Mouse (Mus musculus) lung, embryonic 15.5 days (tissue): ENCODE data around the gene Rpl22l1. TPM values are rescaled to one million over a fixed set of nuclear protein-coding genes. Genes with fewer than 3 reads are reported as not detected.
"Not testable (repeated sequence)": the region's sequence is repeated elsewhere in the genome, so short reads cannot be mapped to it uniquely, and the experiment has no call there.

Experiments used
- ATAC-seq: fragments of 200-750 bp; cut with Nextera tagmentation; 2 replicates; pipeline ENCODE4 v1.8.0; 2017; ENCODE audit warnings: moderate number of reproducible peaks, borderline replicate concordance; ENCODE audit not compliant: low FRiP score, low TSS enrichment; ENCODE audit errors: extremely low read depth
- H3K27ac ChIP-seq: fragments of 300-500 bp; sonication (generic); 2 replicates; pipeline ENCODE4 v1.5.1; 2015; ENCODE audit warnings: moderate library complexity, mild to moderate bottlenecking, inconsistent platforms
- H3K27me3 ChIP-seq: fragments of 300-500 bp; sonication (generic); 2 replicates; pipeline ENCODE4 v1.6.1; 2015; ENCODE audit warnings: inconsistent platforms
- H3K36me3 ChIP-seq: fragments of 300-500 bp; sonication (generic); 2 replicates; pipeline ENCODE4 v1.6.1; 2015; ENCODE audit warnings: inconsistent platforms
- H3K4me1 ChIP-seq: fragments of 300-500 bp; sonication (generic); 2 replicates; pipeline ENCODE4 v1.6.1; 2015; ENCODE audit warnings: inconsistent platforms
- H3K4me2 ChIP-seq: fragments of 300-500 bp; sonication (generic); 2 replicates; pipeline ENCODE4 v1.6.1; 2015; ENCODE audit warnings: inconsistent platforms, mild to moderate bottlenecking, moderate library complexity
- H3K4me3 ChIP-seq: fragments of 300-500 bp; sonication (generic); 2 replicates; pipeline ENCODE4 v1.5.1; 2015; ENCODE audit warnings: mild to moderate bottlenecking, inconsistent platforms
- H3K9ac ChIP-seq: fragments of 300-500 bp; sonication (generic); 2 replicates; pipeline ENCODE4 v1.6.1; 2015; ENCODE audit warnings: inconsistent platforms
- H3K9me3 ChIP-seq: fragments of 300-500 bp; sonication (generic); 2 replicates; pipeline ENCODE4 v1.6.1; 2016; ENCODE audit warnings: inconsistent platforms
- WGBS: fragments of 180-500 bp; shearing (Covaris S2); methylation state at CpG from one replicate; pipeline ENCODE4 v1.1.7; 2015; 5-methylcytosine and 5-hydroxymethylcytosine counted together
- polyA plus RNA-seq: library from polyadenylated mRNA; unstranded; fragments of >200 nt; fragmentation: Nextera tagmentation; extraction: Ambion mirVana; gene quantifications from 2 replicates; pipeline ENCODE4 v1.2.1, GENCODE M21; 2015

The Rpl22l1 gene
- polyA plus RNA-seq, 1 experiment from 2014 or later, result 351 TPM

GRCm38 (mm10) chr3:28843231-28843630, 38.0 kb downstream of the Rpl22l1 start:
- WGBS, result 51% methylated on average over 8 of the region's 8 CpGs
- Histone ChIP-seq H3K4me3 (no peak overlapping the region), H3K4me1 (no peaks in the 10 kb centered on the region), H3K36me3 (no peaks in the 10 kb centered on the region), H3K9ac (no peak overlapping the region), H3K27ac (no peak overlapping the region), H3K4me2 (no peak overlapping the region), H3K27me3 (no peaks in the 10 kb centered on the region), H3K9me3 (no peaks in the 10 kb centered on the region)
- ATAC-seq, result no peak

DNA sequence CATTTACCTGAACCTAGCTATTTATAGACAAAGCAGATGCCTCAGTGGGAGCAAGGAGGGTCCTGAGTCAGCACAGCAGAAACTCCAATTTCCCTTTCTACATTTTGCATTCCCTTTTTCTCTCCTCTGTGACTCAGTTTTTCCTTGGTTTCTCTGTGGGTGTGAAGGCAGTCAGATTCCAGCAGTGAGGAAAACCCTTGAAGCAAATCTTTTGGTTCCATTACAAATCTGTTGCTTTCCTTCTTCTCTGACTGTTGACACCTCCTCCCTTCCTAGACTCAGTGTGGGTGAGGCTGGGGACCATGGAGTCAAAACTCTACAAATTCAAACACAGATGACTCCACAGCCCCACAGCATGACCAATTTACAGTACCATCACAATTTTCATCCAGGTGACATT, 41.9 kb downstream of the Rpl22l1 start:
- Histone ChIP-seq H3K4me3 (no peak overlapping the region), H3K9me3 (no peaks in the 10 kb centered on the region), H3K4me1 (no peaks in the 10 kb centered on the region), H3K27ac (no peak overlapping the region), H3K9ac (no peak overlapping the region), H3K27me3 (no peaks in the 10 kb centered on the region), H3K4me2 (no peak overlapping the region), H3K36me3 (no peaks in the 10 kb centered on the region)
- ATAC-seq, result no peak

- H3K9me3 ChIP-seq, H3K27ac ChIP-seq, ATAC-seq, H3K4me3 ChIP-seq, H3K4me2 ChIP-seq, H3K36me3 ChIP-seq, H3K9ac ChIP-seq, H3K27me3 ChIP-seq, H3K4me1 ChIP-seq: not testable (repeated sequence)
- 86% methylated on average over 3 of the region's 3 CpGs for WGBS
Measured at GRCm38 (mm10) chr3:28852174-28852573, 46.9 kb downstream of the Rpl22l1 start.

Other genes with a start within 250 kb of the Rpl22l1 start
- gene Slc2a2, start 107.5 kb upstream of the Rpl22l1 start, polyA plus RNA-seq, result 0.12 and 0.28 TPM in 2 replicates
- gene Eif5a2, start 24.2 kb upstream of the Rpl22l1 start, polyA plus RNA-seq, result 9.5 and 10.0 TPM in 2 replicates
- gene Gm1527, start 87.2 kb downstream of the Rpl22l1 start, polyA plus RNA-seq, result not detected in 2 replicates